Mouse (Mus musculus): ENCODE results near the gene Ablim1.

DNA sequence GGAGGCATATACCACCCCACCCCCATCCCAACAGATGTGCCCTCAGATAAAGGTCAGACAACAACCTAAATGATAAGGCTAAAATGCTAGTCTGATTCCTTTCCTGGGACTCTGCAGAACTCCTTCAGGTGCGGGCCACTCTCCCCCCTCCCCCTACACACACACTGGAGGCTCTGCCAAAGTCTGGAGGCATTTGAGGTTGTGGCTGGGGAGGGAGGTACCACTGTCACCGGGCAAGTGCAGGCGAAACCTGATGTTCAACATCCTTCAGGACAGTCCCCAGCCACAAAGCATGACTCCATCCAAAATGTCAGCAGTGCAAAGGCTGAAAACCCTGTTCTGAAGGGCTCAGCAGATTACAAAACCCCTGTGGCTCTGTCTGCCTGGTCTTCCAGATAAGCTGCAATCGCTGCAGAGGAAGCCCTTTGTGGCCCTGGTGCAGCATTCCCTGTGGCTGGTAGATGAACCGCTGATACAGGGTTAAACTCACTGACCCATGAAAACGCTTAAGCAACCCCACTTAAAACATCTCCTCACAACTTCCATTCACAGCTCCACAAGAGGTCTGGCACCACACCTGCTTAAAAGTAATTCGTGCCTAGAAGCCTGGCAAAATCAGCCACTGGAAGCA is 197.7 kb downstream of the Ablim1 start:
- no peak for TF ChIP-seq POLR2A (IDR thresholded peaks at IDR 0.05; ENCODE audit: insufficient read depth, low read depth, low read length)
- TF ChIP-seq CTCF (IDR thresholded peaks at IDR 0.05; ENCODE audit: insufficient read depth, low read depth, low read length), result no peak
